In genomic region chr14:121118860-121119259, GRCm38 (mm10) we compare ENCODE assay signal across 13 mouse cellular contexts.
DNase-seq lines count a peak whose midpoint lies in the region; ATAC-seq and TF ChIP-seq lines count a peak whose summit lies in the region.
"Had no signal": no experiment of that assay in that cellular context is flagged by ENCODE, and none has a peak within 500 bp of the region (broad histone marks: within the 10 kb centered on the region; RNA-seq: fewer than 3 reads in every experiment).

No protein-coding gene starts in this region.

- H3K27me3 ChIP-seq in heart, embryonic 14.5 days (ENCODE audit: control insufficient read depth, insufficient read depth, low read length) = no peaks in the 10 kb centered on the region
- no peaks in the 10 kb centered on the region for H3K27me3 ChIP-seq in limb, embryonic 14.5 days (ENCODE audit: control insufficient read depth, insufficient read depth, low read length)
- H3K27me3 ChIP-seq in limb, embryonic 10.5 days (ENCODE audit: low read depth, poor library complexity, severe bottlenecking) = no peaks in the 10 kb centered on the region
- H3K27me3 ChIP-seq: CH12.LX had no signal

- peaks cover 13% of the 10 kb centered on the region for H3K36me3 ChIP-seq in heart, embryonic 14.5 days (ENCODE audit: control insufficient read depth, insufficient read depth, low read length)
- H3K36me3 ChIP-seq in limb, embryonic 14.5 days (ENCODE audit: control insufficient read depth, insufficient read depth, low read length) = peaks cover 22% of the 10 kb centered on the region
- peaks cover 69% of the 10 kb centered on the region for H3K36me3 ChIP-seq in limb, embryonic 10.5 days

- H3K4me3 ChIP-seq in heart, embryonic 14.5 days (ENCODE audit: control insufficient read depth in 1 of 2, insufficient read depth in 1 of 2, low read depth in 1 of 2, low read length in 2 of 2) = no peak overlapping the region
- H3K4me3 ChIP-seq in limb, embryonic 14.5 days (replicated peaks; ENCODE audit: low read length) = no peak overlapping the region
- H3K4me3 ChIP-seq in limb, embryonic 10.5 days = no peak overlapping the region
- H3K4me3 ChIP-seq: myocyte had no signal

- H3K9me3 ChIP-seq in heart, embryonic 14.5 days (ENCODE audit: control insufficient read depth, low read length) = no peaks in the 10 kb centered on the region
- H3K9me3 ChIP-seq in limb, embryonic 14.5 days (ENCODE audit: control insufficient read depth, low read length) = no peaks in the 10 kb centered on the region
- H3K9me3 ChIP-seq in limb, embryonic 10.5 days (replicated peaks) = no peaks in the 10 kb centered on the region

- H3K27ac ChIP-seq in heart, embryonic 14.5 days (replicated peaks in 1 of 2; ENCODE audit: control insufficient read depth in 1 of 2, insufficient read depth in 1 of 2, low read depth in 2 of 2, low read length in 2 of 2) = peak overlapping the region; percentile 5 to 9; a peak in 2 of 4 replicates
- H3K27ac ChIP-seq in limb, embryonic 14.5 days (replicated peaks; ENCODE audit: low read depth, low read length) = no peak overlapping the region
- no peak overlapping the region for H3K27ac ChIP-seq in limb, embryonic 10.5 days

- no peak for DNase-seq in heart, adult 9 months (ENCODE audit: low spot score in 2 of 2)
- peak; percentile 42 for DNase-seq in limb, embryonic 14.5 days (ENCODE audit: low spot score)
- no peak for DNase-seq in limb, embryonic 10.5 days (ENCODE audit: low spot score)
- DNase-seq in ES-CJ7 (ENCODE audit: low read depth, low spot score) = peak; percentile 21
- DNase-seq in cerebellum, postnatal 4 days (ENCODE audit: low spot score in 2 of 2) = no peak
- DNase-seq: cerebellum, adult 9-11 months; kidney, adult 2 months; layer of hippocampus, adult 9-11 months had no signal

- WGBS in heart, embryonic 14.5 days = 48% methylated on average over 7 of the region's 7 CpGs
- 70% methylated on average over 7 of the region's 7 CpGs for WGBS in limb, embryonic 14.5 days
- WGBS in limb, embryonic 10.5 days = 88% methylated on average over 7 of the region's 7 CpGs

- H3K4me2 ChIP-seq in heart, embryonic 14.5 days (ENCODE audit: low read length) = no peak overlapping the region
- H3K4me2 ChIP-seq in limb, embryonic 14.5 days (replicated peaks; ENCODE audit: low read depth, low read length, severe bottlenecking) = no peak overlapping the region

- TF ChIP-seq POLR2A in limb, embryonic 14.5 days (IDR thresholded peaks at IDR 0.05; ENCODE audit: borderline replicate concordance, extremely low read depth, insufficient read depth, insufficient read length) = no peak

- no peak overlapping the region for H3K9ac ChIP-seq in heart, embryonic 14.5 days (ENCODE audit: low read length)
- H3K9ac ChIP-seq in limb, embryonic 14.5 days (ENCODE audit: low read depth, low read length, severe bottlenecking) = no peak overlapping the region

- H3K4me1 ChIP-seq in heart, embryonic 14.5 days (ENCODE audit: control insufficient read depth in 2 of 2, insufficient read depth in 2 of 2, low read length in 2 of 2) = peaks cover 4 to 5% of the 10 kb centered on the region in 2 experiments; a peak in 3 of 4 replicates
- peaks cover 27% of the 10 kb centered on the region for H3K4me1 ChIP-seq in limb, embryonic 14.5 days (ENCODE audit: control insufficient read depth, insufficient read depth, low read length)
- H3K4me1 ChIP-seq in limb, embryonic 10.5 days = peaks cover 18% of the 10 kb centered on the region

- peak; percentile 33; the same call in 1 of the 2 replicates for ATAC-seq in heart, embryonic 14.5 days (ENCODE audit: insufficient number of reproducible peaks, insufficient read depth, low FRiP score, low read depth)
- no peak for ATAC-seq in limb, embryonic 14.5 days (ENCODE audit: low FRiP score, low read depth)
- ATAC-seq in common myeloid progenitor, adult 5-6 weeks (replicated peaks; ENCODE audit: low read depth, poor library complexity, severe bottlenecking) = peak; percentile 77
- ATAC-seq in granulocyte monocyte progenitor cell, adult 5-6 weeks (replicated peaks; ENCODE audit: poor library complexity, severe bottlenecking) = no peak; the same call in 1 of the 2 replicates

Comparison
In these comparisons a context has a peak if more than half of its experiments do, and no peak if none do; other contexts are left out.
1. DNase-seq: peak in limb, embryonic 14.5 days (single experiment) and ES-CJ7 (single experiment); none in heart, adult 9 months (0 of 2), limb, embryonic 10.5 days (single experiment) and cerebellum, postnatal 4 days (0 of 2).
2. ATAC-seq: peak in heart, embryonic 14.5 days (single experiment) and common myeloid progenitor, adult 5-6 weeks (single experiment); none in limb, embryonic 14.5 days (single experiment) and granulocyte monocyte progenitor cell, adult 5-6 weeks (single experiment).
3. H3K27ac ChIP-seq: peak in heart, embryonic 14.5 days (2 of 2); none in limb, embryonic 14.5 days (single experiment) and limb, embryonic 10.5 days (single experiment).